Mouse (Mus musculus) embryonic fibroblast, embryonic 13.5 days (primary cell): Measurements from ENCODE around the gene Fto.

Experiments used
- CTCF ChIP-seq: IDR thresholded peaks from 2 replicates; pipeline ENCODE4 v1.5.1; 2011; ENCODE audit warnings: mild to moderate bottlenecking, control low read depth, low read length, moderate library complexity, borderline replicate concordance; ENCODE audit not compliant: insufficient read depth
- POLR2A ChIP-seq: IDR thresholded peaks from 2 replicates; pipeline ENCODE4 v1.6.1; 2011; ENCODE audit warnings: low read depth, mild to moderate bottlenecking, control low read depth, low read length, moderate library complexity

GRCm38 (mm10) chr8:91477471-91477870, 164.1 kb downstream of the Fto start:
- TF ChIP-seq CTCF (no peak), POLR2A (no peak)
